Mouse (Mus musculus) CD4-positive, CD25-positive, alpha-beta regulatory T cell, adult 2 months (primary cell): ENCODE data around the gene Tbx2.

Source experiments
- DNase-seq: peaks from one replicate; pipeline ENCODE4 v3.0.0-alpha.2; 2012; ENCODE audit warnings: low read depth, low spot score

The Tbx2 gene

GRCm38 (mm10) chr11:85887801-85888450, 55.6 kb downstream of the Tbx2 start:
- DNase-seq = no peak

GRCm38 (mm10) chr11:85888451-85888961, 56.2 kb downstream of the Tbx2 start:
- DNase-seq = no peak

- no peak for DNase-seq
Measured at GRCm38 (mm10) chr11:85889056-85889729, 56.8 kb downstream of the Tbx2 start.

- no peak for DNase-seq
Measured at GRCm38 (mm10) chr11:85889730-85890562, 57.6 kb downstream of the Tbx2 start.

- DNase-seq = no peak
Measured at GRCm38 (mm10) chr11:85890563-85890845, 58.2 kb downstream of the Tbx2 start.

- no peak for DNase-seq
Measured at GRCm38 (mm10) chr11:85891010-85891691, 58.8 kb downstream of the Tbx2 start.
